Comparison of ENCODE assay signal across 7 mouse cellular contexts in genomic region chr15:96288836-96289390, GRCm38 (mm10). TPM values are rescaled to one million over a fixed set of nuclear protein-coding genes. Genes with fewer than 3 reads are reported as not detected.
DNase-seq lines count a peak whose midpoint lies in the region; ATAC-seq and TF ChIP-seq lines count a peak whose summit lies in the region.

No protein-coding gene starts in this region.

- ATAC-seq in lung, postnatal 0 days: no peak
- ATAC-seq in embryonic facial prominence, embryonic 14.5 days (ENCODE audit: low read depth): no peak
- ATAC-seq in limb, embryonic 11.5 days (ENCODE audit: insufficient number of reproducible peaks, low FRiP score, low TSS enrichment, low read depth): no peak

- DNase-seq in lung, postnatal 0 days (ENCODE audit: low spot score): peak; percentile 50
- DNase-seq in lung, postnatal 36 days: no peak
- no peak for DNase-seq in embryonic facial prominence, embryonic 14.5 days (ENCODE audit: low spot score)
- DNase-seq in limb, embryonic 11.5 days (ENCODE audit: low spot score): peak; percentile 44
- DNase-seq in splenic B cell, adult 2 months (ENCODE audit: low read depth, low spot score): peak; percentile 23
- DNase-seq in frontal cortex, postnatal 14 days (ENCODE audit: low spot score in 2 of 2): no peak
- no peak for DNase-seq in layer of hippocampus, postnatal 25 days (ENCODE audit: extremely low spot score in 1 of 2, low spot score in 1 of 2)

- no peak for TF ChIP-seq EP300 in lung, postnatal 0 days (IDR thresholded peaks at IDR 0.05)

- peak overlapping the region; percentile 93 for H3K4me3 ChIP-seq in lung, postnatal 0 days (ENCODE audit: low read depth, low read length)
- peak overlapping the region; percentile 90 for H3K4me3 ChIP-seq in embryonic facial prominence, embryonic 14.5 days (ENCODE audit: low read depth, low read length)
- peak overlapping the region; percentile 96 for H3K4me3 ChIP-seq in limb, embryonic 11.5 days (ENCODE audit: low read depth, low read length)

- peak overlapping the region; percentile 68 for H3K4me2 ChIP-seq in lung, postnatal 0 days (replicated peaks; ENCODE audit: low read depth, low read length)
- H3K4me2 ChIP-seq in embryonic facial prominence, embryonic 14.5 days (ENCODE audit: low read depth, low read length): peak overlapping the region; percentile 87
- peak overlapping the region; percentile 66 for H3K4me2 ChIP-seq in limb, embryonic 11.5 days (ENCODE audit: low read depth, severe bottlenecking)

- TF ChIP-seq CTCF in lung, postnatal 0 days (IDR thresholded peaks at IDR 0.05): no peak

- H3K4me1 ChIP-seq in lung, postnatal 0 days (ENCODE audit: insufficient read depth, low read depth, low read length): peaks cover 9% of the 10 kb centered on the region
- H3K4me1 ChIP-seq in embryonic facial prominence, embryonic 14.5 days (ENCODE audit: control insufficient read depth, insufficient read depth, low read length): peaks cover 8% of the 10 kb centered on the region
- 0 out of 2 replicates have a peak, but pooled peaks cover under 1% of the 10 kb centered on the region for H3K4me1 ChIP-seq in limb, embryonic 11.5 days (ENCODE audit: control insufficient read depth, insufficient read depth, low read length)

- no peaks in the 10 kb centered on the region for H3K9me3 ChIP-seq in lung, postnatal 0 days (ENCODE audit: low read length)
- no peaks in the 10 kb centered on the region for H3K9me3 ChIP-seq in embryonic facial prominence, embryonic 14.5 days (ENCODE audit: control insufficient read depth, low read length)
- H3K9me3 ChIP-seq in limb, embryonic 11.5 days (ENCODE audit: control insufficient read depth, low read length): no peaks in the 10 kb centered on the region

- peak overlapping the region; percentile 100 for H3K27ac ChIP-seq in lung, postnatal 0 days (ENCODE audit: low read length)
- H3K27ac ChIP-seq in embryonic facial prominence, embryonic 14.5 days (replicated peaks; ENCODE audit: low read depth, low read length): peak overlapping the region; percentile 100
- peak overlapping the region; percentile 100 for H3K27ac ChIP-seq in limb, embryonic 11.5 days (replicated peaks; ENCODE audit: low read depth, low read length)

- 3% methylated on average over 9 of the region's 9 CpGs for whole genome bisulfite sequencing in lung, postnatal 0 days
- 2% methylated on average over 9 of the region's 9 CpGs for WGBS in embryonic facial prominence, embryonic 14.5 days
- WGBS in limb, embryonic 11.5 days: 5% methylated on average over 9 of the region's 9 CpGs

- peak overlapping the region; percentile 99 for H3K9ac ChIP-seq in lung, postnatal 0 days (replicated peaks; ENCODE audit: low read depth)
- H3K9ac ChIP-seq in embryonic facial prominence, embryonic 14.5 days (ENCODE audit: low read depth, low read length): peak overlapping the region; percentile 99
- peak overlapping the region; percentile 100 for H3K9ac ChIP-seq in limb, embryonic 11.5 days (ENCODE audit: low read length)

- H3K27me3 ChIP-seq in lung, postnatal 0 days (replicated peaks; ENCODE audit: insufficient read depth, low read length): no peaks in the 10 kb centered on the region
- H3K27me3 ChIP-seq in embryonic facial prominence, embryonic 14.5 days (replicated peaks; ENCODE audit: control insufficient read depth, insufficient read depth, low read length): no peaks in the 10 kb centered on the region
- H3K27me3 ChIP-seq in limb, embryonic 11.5 days (ENCODE audit: control insufficient read depth, insufficient read depth, low read length): no peaks in the 10 kb centered on the region
- no peaks in the 10 kb centered on the region for H3K27me3 ChIP-seq in splenic B cell, adult 2 months (ENCODE audit: control insufficient read depth, insufficient read depth, low read length, poor library complexity, severe bottlenecking)

- H3K36me3 ChIP-seq in lung, postnatal 0 days (ENCODE audit: insufficient read depth, low read length): peaks cover 3% of the 10 kb centered on the region; the same call in 1 of the 2 replicates
- H3K36me3 ChIP-seq in embryonic facial prominence, embryonic 14.5 days (ENCODE audit: control insufficient read depth, insufficient read depth, low read length): peaks cover 15% of the 10 kb centered on the region
- H3K36me3 ChIP-seq in limb, embryonic 11.5 days (ENCODE audit: control insufficient read depth, insufficient read depth, low read length): no peaks in the 10 kb centered on the region
- H3K36me3 ChIP-seq in splenic B cell, adult 2 months (ENCODE audit: control insufficient read depth, insufficient read depth, low read length, poor library complexity, severe bottlenecking): no peaks in the 10 kb centered on the region

RNA-seq across cellular contexts. Expression of gene Arid2, which starts 1.6 kb away (rescaled TPM):
- polyA plus RNA-seq in lung, postnatal 0 days (2015; fragmentation: Nextera tagmentation; extraction: Ambion mirVana): 15.3 and 15.7 TPM in 2 replicates
- 25.2 and 25.6 TPM in 2 replicates for polyA plus RNA-seq in embryonic facial prominence, embryonic 14.5 days (2014; fragmentation: Nextera tagmentation; extraction: Ambion mirVana)
- 41.9 and 45.0 TPM in 2 replicates for polyA plus RNA-seq in limb, embryonic 11.5 days (2014; fragmentation: Nextera tagmentation; extraction: Ambion mirVana)
- 10 to 100 TPM; 32.0 to 37.1 TPM for total RNA-seq in layer of hippocampus, postnatal 25 days (2021)

Comparison
In these comparisons a context has a peak if more than half of its experiments do, and no peak if none do; other contexts are left out.
1. DNase-seq: peak in lung, postnatal 0 days (single experiment), limb, embryonic 11.5 days (single experiment) and splenic B cell, adult 2 months (single experiment); none in lung, postnatal 36 days (single experiment), embryonic facial prominence, embryonic 14.5 days (single experiment), frontal cortex, postnatal 14 days (0 of 2) and layer of hippocampus, postnatal 25 days (0 of 2).
2. Peak in every context shown above with its lines, with median percentiles within 50 percentile points of each other: H3K27ac ChIP-seq, H3K4me2 ChIP-seq, H3K4me3 ChIP-seq and H3K9ac ChIP-seq.